Mouse (Mus musculus) heart, embryonic 10.5 days (tissue): ENCODE data around the gene Ubtd1. TPM values are rescaled to one million over a fixed set of nuclear protein-coding genes. Genes with fewer than 3 reads are reported as not detected.

Experiments
- DNase-seq: peaks from one replicate; pipeline ENCODE4 v3.0.0-alpha.2; 2017; ENCODE audit warnings: low spot score
- H3K27ac ChIP-seq: fragments of 300-500 bp; sonication (generic); 2 replicates; pipeline ENCODE4 v1.5.1; 2016; ENCODE audit warnings: mild to moderate bottlenecking
- H3K27me3 ChIP-seq: fragments of 300-500 bp; sonication (generic); 2 replicates; pipeline ENCODE4 v1.6.1; 2016; ENCODE audit warnings: mild to moderate bottlenecking; ENCODE audit not compliant: poor library complexity, insufficient read depth, severe bottlenecking
- H3K36me3 ChIP-seq: fragments of 300-500 bp; sonication (generic); 2 replicates; pipeline ENCODE4 v1.6.1; 2016; ENCODE audit warnings: mild to moderate bottlenecking, moderate library complexity
- H3K4me1 ChIP-seq: fragments of 300-500 bp; sonication (generic); 2 replicates; pipeline ENCODE4 v1.6.1; 2016; ENCODE audit warnings: mild to moderate bottlenecking
- H3K4me3 ChIP-seq: fragments of 300-500 bp; sonication (generic); 2 replicates; pipeline ENCODE4 v1.5.1; 2016; ENCODE audit warnings: mild to moderate bottlenecking, moderate library complexity
- H3K9me3 ChIP-seq: fragments of 300-500 bp; sonication (generic); 2 replicates; pipeline ENCODE4 v1.6.1; 2016; ENCODE audit warnings: mild to moderate bottlenecking, moderate library complexity
- WGBS: fragments of 180-500 bp; shearing (Covaris S2); methylation state at CpG from one replicate; pipeline ENCODE4 v1.1.7; 2016; 5-methylcytosine and 5-hydroxymethylcytosine counted together
- polyA plus RNA-seq: library from polyadenylated mRNA; unstranded; fragments of >200 nt; fragmentation: Nextera tagmentation; extraction: Ambion mirVana; gene quantifications from 2 replicates; pipeline ENCODE4 v1.2.1, GENCODE M21; 2016

Gene Ubtd1
- polyA plus RNA-seq, 1 experiment from 2014 or later: 14.0 TPM

DNA sequence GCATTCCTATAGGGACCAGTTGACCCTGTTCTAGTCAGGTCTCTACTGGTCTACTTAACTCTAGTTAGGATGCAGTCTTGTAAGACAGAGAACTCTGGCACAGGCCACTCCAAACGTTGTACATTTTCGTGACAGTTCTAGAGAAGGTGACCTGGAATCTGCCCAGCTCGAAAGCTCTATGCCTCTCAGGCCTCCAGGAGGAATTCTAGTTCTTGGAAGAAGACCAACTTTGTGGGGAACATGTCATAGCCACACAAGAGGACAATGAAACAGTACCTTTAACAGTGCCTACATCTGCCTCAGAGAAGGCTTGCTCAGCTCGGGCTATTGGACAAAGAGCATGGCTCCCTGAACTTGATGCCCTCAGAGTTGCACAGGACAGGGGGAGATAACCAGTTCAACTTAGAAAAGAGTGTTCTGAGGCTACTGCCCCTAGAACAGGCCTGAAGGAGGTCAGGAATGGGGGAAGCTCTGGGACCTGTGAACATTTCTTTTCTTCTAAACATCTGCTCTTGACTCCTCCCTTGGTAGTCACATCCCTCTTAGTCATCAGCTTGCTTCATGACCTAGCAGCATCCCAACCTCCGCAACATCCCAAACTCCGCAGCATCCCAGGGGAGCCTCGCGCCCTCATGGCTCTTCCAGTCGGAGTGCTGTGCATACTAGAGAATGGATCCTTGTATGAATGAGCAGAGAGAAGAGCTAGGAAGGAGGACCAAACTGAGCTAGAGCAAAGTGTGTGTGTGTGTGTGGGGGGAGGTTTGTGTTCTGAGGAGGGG is 17.4 kb downstream of the Ubtd1 start:
- DNase-seq: no peak
- 86% methylated on average over 9 of the region's 9 CpGs for WGBS
- no peaks in the 10 kb centered on the region for H3K36me3 ChIP-seq
- no peaks in the 10 kb centered on the region for H3K27me3 ChIP-seq
- H3K4me1 ChIP-seq: peaks cover 66% of the 10 kb centered on the region
- H3K4me3 ChIP-seq: no peak overlapping the region
- H3K9me3 ChIP-seq: no peaks in the 10 kb centered on the region
- no peak overlapping the region; the same call in 1 of the 2 replicates for H3K27ac ChIP-seq

DNA sequence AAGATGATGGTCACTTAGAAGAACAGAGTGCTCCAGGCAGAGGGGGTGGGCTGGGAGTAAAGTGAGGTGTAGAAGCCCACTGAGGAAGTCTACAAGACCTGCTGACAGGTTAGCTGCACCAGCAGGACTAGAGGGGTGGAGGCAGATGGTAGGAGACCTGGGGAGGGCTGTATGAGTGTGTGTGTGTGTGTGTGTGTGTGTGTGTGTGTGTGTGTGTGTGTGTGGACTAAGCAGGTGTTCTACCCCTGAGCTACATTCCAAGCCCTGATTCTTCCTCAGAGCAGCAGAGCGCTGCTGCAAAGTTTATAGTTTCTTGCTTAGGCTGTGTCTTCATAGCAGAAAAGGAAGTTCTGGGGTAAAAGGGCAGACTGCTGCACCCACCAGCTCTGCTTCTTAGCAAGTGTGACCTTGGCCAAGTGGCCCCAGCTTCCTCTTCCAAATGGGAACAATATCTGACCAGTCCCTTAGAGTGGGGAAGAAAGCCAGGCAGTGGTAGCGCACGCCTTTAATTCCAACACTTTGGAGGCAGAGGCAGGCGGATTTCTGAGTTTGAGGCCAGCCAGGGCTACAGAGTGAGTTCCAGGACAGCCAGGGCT is 18.2 kb downstream of the Ubtd1 start:
- Histone ChIP-seq H3K27me3 (no peaks in the 10 kb centered on the region), H3K36me3 (no peaks in the 10 kb centered on the region), H3K4me1 (peaks cover 71% of the 10 kb centered on the region), H3K9me3 (no peaks in the 10 kb centered on the region), H3K27ac (peak overlapping the region; percentile 26; the same call in 1 of the 2 replicates), H3K4me3 (no peak overlapping the region)
- DNase-seq: no peak
- 89% methylated on average over 4 of the region's 4 CpGs for WGBS

DNA sequence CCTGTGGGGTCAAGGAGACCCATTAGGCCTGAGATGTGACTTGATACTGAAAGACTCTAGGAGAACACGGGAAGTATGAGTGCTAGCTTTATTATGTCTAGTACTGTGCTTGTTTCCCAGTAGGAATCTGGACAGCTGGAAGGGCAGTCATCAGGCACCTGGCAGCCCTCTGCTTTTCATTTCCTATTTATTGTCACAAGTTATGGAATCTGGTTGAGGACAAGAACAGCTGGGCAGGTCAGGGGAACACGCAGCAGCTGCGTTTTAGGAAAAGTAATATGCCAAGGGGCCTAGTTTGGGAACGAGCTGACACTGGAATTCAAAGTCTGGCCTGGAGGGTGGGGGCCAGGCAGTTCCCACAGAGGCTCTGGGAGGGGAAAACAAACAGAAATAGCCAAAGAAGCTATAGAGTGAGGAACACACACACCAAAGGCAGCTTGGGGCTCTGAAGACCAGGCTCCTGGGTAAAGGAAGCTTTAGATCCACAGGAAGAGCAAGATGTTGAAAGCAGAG is 18.9 kb downstream of the Ubtd1 start:
- WGBS: 51% methylated on average over 4 of the region's 4 CpGs
- Histone ChIP-seq H3K9me3 (no peaks in the 10 kb centered on the region), H3K27me3 (no peaks in the 10 kb centered on the region), H3K36me3 (no peaks in the 10 kb centered on the region), H3K27ac (peak overlapping the region; percentile 26; the same call in 1 of the 2 replicates), H3K4me1 (peaks cover 72% of the 10 kb centered on the region), H3K4me3 (no peak overlapping the region)
- no peak for DNase-seq

DNA sequence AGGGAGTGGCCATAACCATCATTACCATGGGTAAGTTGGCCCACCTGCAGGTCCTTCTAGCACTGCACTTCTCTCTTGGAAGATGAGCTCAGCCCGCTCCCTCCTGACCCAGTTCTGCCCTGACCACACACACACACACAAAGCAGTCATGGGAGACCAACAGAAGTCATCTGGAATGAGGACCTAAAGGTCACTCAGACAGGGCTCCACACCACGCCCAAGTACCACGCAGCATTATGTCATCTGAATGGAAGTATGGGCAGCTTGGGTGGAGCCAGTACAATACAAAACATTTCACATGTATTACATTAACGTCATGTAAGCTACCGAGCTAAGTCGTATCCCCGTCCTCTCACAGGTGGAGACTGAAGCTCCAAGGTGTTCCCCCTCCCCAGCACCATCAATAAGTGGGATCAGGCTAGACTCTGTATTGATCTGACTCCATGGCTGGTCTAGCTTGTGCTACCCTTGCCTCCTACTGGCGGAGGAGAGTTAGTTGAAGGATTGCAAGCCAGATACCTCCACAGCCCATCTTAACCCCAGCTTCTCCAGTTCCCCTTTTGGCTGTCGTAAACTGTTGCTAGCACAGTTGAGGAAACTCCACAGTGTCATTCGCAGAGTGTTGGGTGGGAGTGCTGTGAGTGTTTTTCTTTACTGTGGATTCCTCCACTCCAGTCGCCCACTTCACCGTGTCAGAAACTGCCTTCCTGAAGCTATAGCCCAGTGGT is 19.9 kb downstream of the Ubtd1 start:
- peak overlapping the region; percentile 26; the same call in 1 of the 2 replicates for H3K27ac ChIP-seq
- WGBS: 88% methylated on average over 12 of the region's 12 CpGs
- DNase-seq: no peak
- H3K9me3 ChIP-seq: no peaks in the 10 kb centered on the region
- no peak overlapping the region for H3K4me3 ChIP-seq
- H3K4me1 ChIP-seq: peaks cover 72% of the 10 kb centered on the region
- no peaks in the 10 kb centered on the region for H3K27me3 ChIP-seq
- no peaks in the 10 kb centered on the region for H3K36me3 ChIP-seq

DNA sequence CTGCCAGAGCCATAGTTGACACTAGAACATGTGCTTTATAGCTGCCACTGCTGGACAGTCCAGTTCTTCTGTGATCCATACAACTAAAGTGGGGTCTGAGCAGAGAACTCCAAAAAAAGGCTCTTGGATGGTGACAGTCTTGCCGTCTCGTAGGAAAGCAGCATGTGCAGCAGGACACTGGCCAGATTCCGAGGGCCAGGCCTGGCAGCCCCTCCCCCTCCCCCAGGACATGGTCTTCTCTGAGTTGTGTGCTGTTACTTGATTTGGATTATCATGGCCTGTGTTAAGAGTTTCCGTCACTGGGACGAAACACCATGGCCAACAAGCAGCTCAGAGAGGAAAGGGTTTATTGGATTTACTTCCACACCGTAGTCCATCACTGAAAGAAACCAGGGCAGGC is 22.7 kb downstream of the Ubtd1 start:
- Histone ChIP-seq H3K36me3 (no peaks in the 10 kb centered on the region), H3K27me3 (no peaks in the 10 kb centered on the region), H3K4me3 (no peak overlapping the region), H3K27ac (peak overlapping the region; percentile 19; the same call in 1 of the 2 replicates), H3K4me1 (peaks cover 78% of the 10 kb centered on the region), H3K9me3 (no peaks in the 10 kb centered on the region)
- WGBS: 30% methylated on average over 6 of the region's 6 CpGs
- no peak for DNase-seq

DNA sequence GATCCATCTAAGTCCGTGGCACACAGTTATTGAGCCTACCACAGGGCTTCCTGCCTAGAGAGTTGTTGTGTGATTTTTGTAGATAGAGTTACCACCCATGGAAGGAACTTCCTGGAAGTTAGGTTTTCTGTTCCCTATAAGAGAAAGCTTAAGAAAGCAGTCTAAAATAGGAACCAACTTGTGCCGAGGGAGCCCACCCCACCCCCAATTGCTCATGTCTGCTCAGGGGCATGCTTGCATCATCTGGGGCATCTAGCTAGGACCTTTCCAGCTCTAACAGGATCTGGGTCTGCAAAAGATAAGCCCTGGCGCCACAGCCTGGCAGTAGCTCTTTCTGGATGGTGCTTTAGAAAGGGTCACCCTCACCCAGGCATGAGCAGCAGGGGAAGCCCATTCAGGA is 24.1 kb downstream of the Ubtd1 start:
- no peaks in the 10 kb centered on the region for H3K27me3 ChIP-seq
- no peaks in the 10 kb centered on the region for H3K36me3 ChIP-seq
- no peak overlapping the region for H3K4me3 ChIP-seq
- H3K27ac ChIP-seq: no peak overlapping the region
- DNase-seq: no peak
- H3K9me3 ChIP-seq: no peaks in the 10 kb centered on the region
- H3K4me1 ChIP-seq: peaks cover 67% of the 10 kb centered on the region
- WGBS: 40% methylated on average over 3 of the region's 3 CpGs

DNA sequence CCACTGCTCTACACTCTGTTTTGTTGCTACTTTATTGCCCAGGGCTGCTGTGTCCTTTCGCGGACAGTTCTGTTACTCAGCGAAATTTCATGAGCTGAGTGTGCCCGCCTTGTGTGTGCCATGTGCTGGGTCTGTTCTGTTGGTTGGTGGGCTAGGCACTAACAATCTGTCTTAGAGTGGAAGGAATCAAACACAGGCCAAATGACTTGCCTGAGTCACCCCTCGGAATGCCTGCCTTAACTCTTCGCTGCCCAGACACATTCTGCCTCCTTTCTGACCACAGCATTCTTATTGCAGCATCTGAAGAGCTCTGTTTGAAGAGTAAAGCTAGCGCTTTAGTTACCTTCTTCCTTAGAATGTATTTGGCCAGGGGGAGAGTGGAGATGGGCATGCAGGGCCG is 25.0 kb downstream of the Ubtd1 start:
- WGBS: 65% methylated on average over 8 of the region's 8 CpGs
- DNase-seq: no peak
- H3K27ac ChIP-seq: peak overlapping the region; percentile 54; the same call in 1 of the 2 replicates
- H3K9me3 ChIP-seq: no peaks in the 10 kb centered on the region
- no peak overlapping the region for H3K4me3 ChIP-seq
- peaks cover 65% of the 10 kb centered on the region for H3K4me1 ChIP-seq
- H3K27me3 ChIP-seq: no peaks in the 10 kb centered on the region
- H3K36me3 ChIP-seq: no peaks in the 10 kb centered on the region

DNA sequence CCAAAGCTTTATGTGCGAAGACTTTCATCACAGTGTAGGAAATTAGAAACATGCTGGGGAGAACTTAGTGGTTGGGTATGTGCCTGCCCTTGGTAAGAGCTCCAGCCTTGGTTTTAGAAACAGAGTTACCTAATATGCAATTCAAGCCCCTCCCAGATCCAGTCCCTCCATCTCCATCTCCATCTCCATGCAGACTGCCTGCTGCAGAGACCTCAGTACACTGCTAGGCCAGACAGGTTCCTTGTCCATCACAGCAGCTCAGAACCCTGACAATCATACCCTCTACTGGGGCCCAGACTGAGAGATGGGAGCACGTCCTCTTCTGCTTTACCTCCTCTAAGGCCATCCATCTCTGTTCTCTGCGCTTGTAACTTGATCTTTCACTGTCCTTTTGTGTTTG is 27.0 kb downstream of the Ubtd1 start:
- Histone ChIP-seq H3K27ac (peak overlapping the region; percentile 71), H3K27me3 (no peaks in the 10 kb centered on the region), H3K4me3 (no peak overlapping the region), H3K4me1 (peaks cover 65% of the 10 kb centered on the region), H3K36me3 (peaks cover 2% of the 10 kb centered on the region; the same call in 1 of the 2 replicates), H3K9me3 (no peaks in the 10 kb centered on the region)
- 50% methylated on average over 3 of the region's 3 CpGs for WGBS
- DNase-seq: no peak

DNA sequence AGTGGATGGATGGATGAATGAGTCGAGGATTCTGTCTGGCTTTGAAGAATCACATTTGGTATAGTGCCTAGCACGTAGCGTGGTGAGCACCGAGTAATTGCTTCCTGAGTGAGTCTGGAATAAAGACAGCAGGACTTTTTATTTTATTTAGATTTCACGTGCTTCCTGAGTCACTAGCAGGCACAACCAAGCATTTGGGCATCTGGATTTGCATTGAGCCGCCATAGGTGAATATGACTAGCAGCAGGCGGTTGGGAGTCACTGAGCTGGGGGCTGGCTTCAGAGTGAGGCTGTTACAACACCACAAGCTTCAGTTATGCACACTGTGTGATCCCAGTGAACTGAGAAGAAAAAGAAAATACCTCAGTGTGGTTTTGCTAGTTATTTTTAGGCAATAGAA is 27.5 kb downstream of the Ubtd1 start:
- Histone ChIP-seq H3K4me1 (peaks cover 61% of the 10 kb centered on the region), H3K9me3 (no peaks in the 10 kb centered on the region), H3K27me3 (no peaks in the 10 kb centered on the region), H3K4me3 (no peak overlapping the region), H3K36me3 (peaks cover 2% of the 10 kb centered on the region; the same call in 1 of the 2 replicates), H3K27ac (peak overlapping the region; percentile 71)
- DNase-seq: no peak
- WGBS: 63% methylated on average over 7 of the region's 7 CpGs

DNA sequence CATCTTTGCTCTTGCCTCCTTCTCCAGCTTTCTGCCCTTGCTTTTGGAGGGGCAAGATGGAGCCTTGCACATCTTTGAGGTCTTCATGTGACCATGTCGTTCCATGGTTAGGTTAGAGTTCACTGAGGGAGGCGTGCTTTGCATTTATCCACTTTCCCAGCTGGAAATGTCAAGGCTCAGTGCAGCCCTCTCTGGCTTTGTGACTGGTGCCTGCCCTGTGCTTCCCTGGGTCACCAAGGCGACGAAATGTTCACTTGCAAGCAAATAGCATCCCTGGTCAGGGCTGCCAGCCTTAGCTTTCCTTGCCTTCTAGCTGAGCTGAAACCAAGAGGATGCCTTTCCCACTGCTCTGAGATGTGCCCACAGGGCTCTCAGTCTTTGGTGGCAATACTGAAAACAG is 28.9 kb downstream of the Ubtd1 start:
- no peak for DNase-seq
- 75% methylated on average over 4 of the region's 4 CpGs for WGBS
- Histone ChIP-seq H3K4me1 (peaks cover 47% of the 10 kb centered on the region), H3K9me3 (no peaks in the 10 kb centered on the region), H3K27ac (no peak overlapping the region), H3K27me3 (no peaks in the 10 kb centered on the region), H3K4me3 (no peak overlapping the region), H3K36me3 (peaks cover 2% of the 10 kb centered on the region; the same call in 1 of the 2 replicates)

DNA sequence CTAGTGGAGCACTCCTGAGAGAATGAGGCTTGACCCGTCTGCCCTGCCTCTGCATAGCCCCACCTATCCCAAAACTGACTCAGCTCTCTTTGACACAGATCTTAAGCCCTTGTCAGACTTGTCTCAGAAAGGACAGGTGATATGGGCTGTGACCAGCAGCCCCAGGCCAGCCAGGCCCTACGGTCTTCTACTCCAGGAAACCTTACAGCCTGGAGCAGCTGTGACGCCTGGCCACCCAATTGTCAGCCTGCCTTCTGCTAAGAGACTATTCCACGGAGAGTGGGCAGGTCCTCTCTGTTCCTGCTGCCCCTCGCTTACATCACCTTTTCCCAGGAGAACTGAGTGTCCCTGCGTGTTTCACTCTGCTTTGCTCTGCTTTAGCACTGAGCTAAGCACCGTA is 29.6 kb downstream of the Ubtd1 start:
- Histone ChIP-seq H3K27ac (0 out of 2 replicates have a peak overlapping the region, but pooled peaks have one; percentile 4), H3K4me1 (peaks cover 47% of the 10 kb centered on the region), H3K9me3 (no peaks in the 10 kb centered on the region), H3K36me3 (peaks cover 2% of the 10 kb centered on the region; the same call in 1 of the 2 replicates), H3K4me3 (no peak overlapping the region), H3K27me3 (no peaks in the 10 kb centered on the region)
- DNase-seq: no peak
- WGBS: 73% methylated on average over 7 of the region's 7 CpGs

DNA sequence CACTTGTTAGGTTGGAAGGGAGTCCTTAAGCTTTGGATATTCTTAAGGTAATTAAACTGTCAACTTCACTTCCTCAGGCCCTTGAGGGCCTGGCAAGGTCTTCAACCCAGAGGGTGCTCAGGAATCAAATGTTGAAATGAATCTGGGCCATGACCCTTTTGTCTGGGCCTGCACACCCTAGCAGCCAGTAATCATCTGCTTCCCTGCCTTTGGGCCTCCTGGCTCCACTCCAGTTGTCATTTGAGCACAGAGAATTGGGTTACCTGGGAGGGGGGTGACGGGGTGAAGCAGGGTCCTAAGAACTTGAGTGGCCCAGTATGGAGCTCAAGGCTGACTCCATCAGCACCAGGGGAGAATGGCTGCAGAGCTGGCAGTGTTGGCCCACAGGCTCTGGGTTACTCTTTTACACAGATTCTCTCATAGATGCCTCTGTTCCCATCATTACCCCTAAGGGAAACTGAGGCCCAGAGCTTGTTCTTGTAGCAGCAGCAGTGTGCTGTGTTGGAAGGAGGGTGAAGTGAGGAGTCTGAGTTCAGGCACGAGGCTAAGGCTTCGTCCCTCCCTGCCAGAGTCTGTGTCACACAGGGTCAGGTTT is 32.8 kb downstream of the Ubtd1 start:
- Histone ChIP-seq H3K9me3 (no peaks in the 10 kb centered on the region), H3K36me3 (peaks cover 2% of the 10 kb centered on the region; the same call in 1 of the 2 replicates), H3K27me3 (no peaks in the 10 kb centered on the region), H3K4me3 (no peak overlapping the region), H3K27ac (no peak overlapping the region), H3K4me1 (peaks cover 46% of the 10 kb centered on the region)
- no peak for DNase-seq
- 77% methylated on average over 3 of the region's 3 CpGs for WGBS
